Mouse (Mus musculus): ENCODE data around the gene Kiz. TPM values are rescaled to one million over a fixed set of nuclear protein-coding genes. Genes with fewer than 3 reads are reported as not detected.

The Kiz gene
- polyA plus RNA-seq (2016; fragmentation: Nextera tagmentation; extraction: Ambion mirVana): 31.4 and 34.1 TPM in 2 replicates

GRCm38 (mm10) chr2:146855599-146856039 is at the start of gene Kiz:
Gene Kiz (plus strand): TSS chr2:146855864.
- peak within 1 kb of the TSS; percentile 79 for H3K4me3 ChIP-seq
- H3K27ac ChIP-seq: peak within 1 kb of the TSS; percentile 46; the same call in 1 of the 2 replicates
- WGBS: under 1% methylated on average over 32 of the region's 32 CpGs
- H3K9ac ChIP-seq: peak within 1 kb of the TSS; percentile 74
- peaks cover 3% of the 10 kb centered on the region; the same call in 1 of the 2 replicates for H3K4me1 ChIP-seq
- H3K4me2 ChIP-seq (replicated peaks): peak within 1 kb of the TSS; percentile 73
- peak; percentile 100 for ATAC-seq (ENCODE audit: low FRiP score, low read depth)
- H3K27me3 ChIP-seq (replicated peaks): 0 out of 2 replicates have a peak, but pooled peaks cover 4% of the 10 kb centered on the region
- no peaks in the 10 kb centered on the region for H3K9me3 ChIP-seq
- no peaks in the 10 kb centered on the region for H3K36me3 ChIP-seq

GRCm38 (mm10) chr2:146809706-146810256 is 45.9 kb upstream of the Kiz start:
- no peak overlapping the region for H3K9ac ChIP-seq
- ATAC-seq (ENCODE audit: low FRiP score, low read depth): no peak
- 82% methylated on average over 7 of the region's 7 CpGs for WGBS

DNA sequence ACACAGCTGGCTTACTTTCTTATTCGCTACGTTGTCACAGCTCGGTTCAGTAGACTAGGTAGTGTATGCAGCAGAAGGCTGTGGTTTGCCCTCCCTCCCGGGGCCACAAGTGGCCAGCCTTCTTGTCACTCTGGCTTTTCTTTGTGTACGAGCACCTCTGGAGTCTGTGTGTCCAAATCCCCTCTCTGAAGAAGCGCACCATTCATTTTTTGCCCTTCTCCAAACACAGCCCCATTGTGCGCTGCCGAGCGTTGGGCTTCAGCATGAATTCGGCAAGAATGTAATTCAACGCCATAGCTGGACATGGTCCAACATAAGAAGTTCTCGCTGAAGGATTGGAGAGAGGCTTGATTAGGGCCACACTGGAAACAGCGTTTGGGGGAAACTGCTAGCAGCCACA is 45.0 kb upstream of the Kiz start:
- Histone ChIP-seq H3K4me2 (replicated peaks) (0 out of 2 replicates have a peak overlapping the region, but pooled peaks have one; percentile 16), H3K36me3 (no peaks in the 10 kb centered on the region), H3K4me1 (no peaks in the 10 kb centered on the region), H3K9me3 (no peaks in the 10 kb centered on the region), H3K4me3 (no peak overlapping the region), H3K9ac (no peak overlapping the region), H3K27me3 (replicated peaks) (no peaks in the 10 kb centered on the region), H3K27ac (no peak overlapping the region)
- ATAC-seq (ENCODE audit: low FRiP score, low read depth): peak; percentile 41; the same call in 1 of the 2 replicates
- WGBS: 62% methylated on average over 13 of the region's 13 CpGs

More at GRCm38 (mm10) chr2:146809706-146810256, 45.9 kb upstream of the Kiz start:
- H3K36me3 ChIP-seq: no peaks in the 10 kb centered on the region
- H3K4me2 ChIP-seq (replicated peaks): no peak overlapping the region
- no peaks in the 10 kb centered on the region for H3K4me1 ChIP-seq
- no peak overlapping the region for H3K27ac ChIP-seq
- H3K9me3 ChIP-seq: no peaks in the 10 kb centered on the region
- H3K4me3 ChIP-seq: no peak overlapping the region
- no peaks in the 10 kb centered on the region for H3K27me3 ChIP-seq (replicated peaks)

DNA sequence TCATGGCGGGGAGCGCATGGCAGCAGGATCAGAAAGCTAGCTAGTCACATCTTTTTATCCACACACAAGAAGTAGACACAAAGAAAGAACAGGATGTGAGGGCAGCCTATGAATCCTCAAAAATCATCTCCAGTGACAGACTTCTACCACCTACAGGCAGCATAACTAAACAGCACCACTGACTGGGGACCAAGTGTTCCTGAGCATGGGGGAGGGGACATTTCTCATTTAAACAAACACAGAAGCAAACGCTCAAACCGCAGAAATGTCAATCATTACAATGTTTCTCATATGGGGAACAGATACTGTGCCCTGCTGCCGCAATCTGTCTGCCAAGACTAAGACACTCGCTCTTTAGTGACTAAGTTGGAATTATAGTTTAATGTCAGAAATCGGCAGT is 40.7 kb upstream of the Kiz start:
- Histone ChIP-seq H3K27ac (no peak overlapping the region), H3K9me3 (no peaks in the 10 kb centered on the region), H3K27me3 (replicated peaks) (no peaks in the 10 kb centered on the region), H3K9ac (no peak overlapping the region), H3K36me3 (no peaks in the 10 kb centered on the region), H3K4me1 (no peaks in the 10 kb centered on the region), H3K4me3 (no peak overlapping the region), H3K4me2 (replicated peaks) (no peak overlapping the region)
- no peak for ATAC-seq (ENCODE audit: low FRiP score, low read depth)
- 90% methylated on average over 7 of the region's 7 CpGs for WGBS

DNA sequence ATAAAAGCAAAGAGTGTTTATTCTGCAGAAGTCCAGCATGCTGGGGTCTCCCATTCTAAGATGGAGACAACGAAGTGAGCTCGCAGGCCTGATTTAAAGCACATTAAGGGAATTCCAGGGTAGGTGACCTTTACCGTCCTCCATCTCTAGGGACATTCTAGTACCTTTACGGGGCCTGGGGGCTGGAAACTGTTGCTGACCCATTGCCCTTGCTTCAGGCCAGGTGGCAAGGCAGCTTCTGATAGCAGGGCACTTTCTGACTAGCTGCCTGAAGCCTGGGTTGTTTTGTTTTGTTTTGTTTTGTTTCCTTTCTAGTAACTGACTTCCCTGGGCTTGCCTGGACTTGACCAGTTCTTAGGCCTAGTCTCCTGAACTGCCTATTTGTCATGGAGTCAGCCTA is 36.6 kb upstream of the Kiz start:
- ATAC-seq (ENCODE audit: low FRiP score, low read depth): no peak
- Histone ChIP-seq H3K4me1 (peaks cover 6% of the 10 kb centered on the region), H3K27me3 (replicated peaks) (no peaks in the 10 kb centered on the region), H3K4me2 (replicated peaks) (no peak overlapping the region), H3K36me3 (no peaks in the 10 kb centered on the region), H3K9ac (no peak overlapping the region), H3K9me3 (no peaks in the 10 kb centered on the region), H3K4me3 (no peak overlapping the region), H3K27ac (no peak overlapping the region)
- 86% methylated on average over 4 of the region's 4 CpGs for WGBS

DNA sequence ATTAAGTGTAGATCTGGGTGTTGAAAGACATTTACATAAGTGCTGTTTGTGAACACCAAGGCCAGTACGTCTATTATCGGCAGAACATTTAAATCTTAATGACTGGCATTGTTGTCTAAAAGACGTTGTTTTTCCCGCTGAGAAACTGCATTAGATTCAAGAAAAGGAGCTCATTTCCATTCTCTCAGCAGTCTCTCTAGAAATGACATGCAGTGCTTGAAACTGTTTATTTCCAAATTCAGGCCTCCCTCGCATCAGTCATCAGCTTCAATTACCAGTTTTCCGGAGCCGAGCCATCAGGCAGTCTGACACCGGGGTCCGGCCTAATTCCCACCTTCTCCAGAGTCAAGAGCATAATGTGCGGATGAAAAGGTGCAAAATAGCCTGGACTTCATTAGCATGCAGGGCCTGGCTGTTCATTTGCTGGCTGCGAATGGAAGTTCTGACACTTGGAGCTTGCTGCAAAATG is 32.1 kb upstream of the Kiz start:
- Histone ChIP-seq H3K36me3 (no peaks in the 10 kb centered on the region), H3K4me2 (replicated peaks) (peak overlapping the region; percentile 30), H3K9me3 (no peaks in the 10 kb centered on the region), H3K27me3 (replicated peaks) (peaks cover 16% of the 10 kb centered on the region), H3K27ac (no peak overlapping the region), H3K9ac (no peak overlapping the region), H3K4me3 (no peak overlapping the region), H3K4me1 (peaks cover 8% of the 10 kb centered on the region)
- WGBS: 28% methylated on average over 11 of the region's 11 CpGs
- ATAC-seq (ENCODE audit: low FRiP score, low read depth): no peak

- H3K27me3 ChIP-seq (replicated peaks): peaks cover 22% of the 10 kb centered on the region
- WGBS: 33% methylated on average over 8 of the region's 8 CpGs
These were observed 31.6 kb upstream of the Kiz start for GRCm38 (mm10) chr2:146824043-146824442.

GRCm38 (mm10) chr2:146828006-146828405 is 27.7 kb upstream of the Kiz start:
- Histone ChIP-seq H3K4me1 (peaks cover 18% of the 10 kb centered on the region), H3K9ac (no peak overlapping the region), H3K36me3 (no peaks in the 10 kb centered on the region), H3K27ac (no peak overlapping the region), H3K4me2 (replicated peaks) (no peak overlapping the region), H3K4me3 (no peak overlapping the region), H3K27me3 (replicated peaks) (peaks cover 39% of the 10 kb centered on the region), H3K9me3 (no peaks in the 10 kb centered on the region)
- WGBS: 87% methylated on average over 4 of the region's 4 CpGs
- no peak for ATAC-seq (ENCODE audit: low FRiP score, low read depth)

More at GRCm38 (mm10) chr2:146824043-146824442, 31.6 kb upstream of the Kiz start:
- H3K4me2 ChIP-seq (replicated peaks): peak overlapping the region; percentile 30
- H3K9me3 ChIP-seq: no peaks in the 10 kb centered on the region
- no peak overlapping the region for H3K27ac ChIP-seq
- no peaks in the 10 kb centered on the region for H3K36me3 ChIP-seq
- H3K4me3 ChIP-seq: no peak overlapping the region
- no peak overlapping the region for H3K9ac ChIP-seq
- ATAC-seq (ENCODE audit: low FRiP score, low read depth): peak; percentile 29; the same call in 1 of the 2 replicates
- H3K4me1 ChIP-seq: peaks cover 8% of the 10 kb centered on the region

DNA sequence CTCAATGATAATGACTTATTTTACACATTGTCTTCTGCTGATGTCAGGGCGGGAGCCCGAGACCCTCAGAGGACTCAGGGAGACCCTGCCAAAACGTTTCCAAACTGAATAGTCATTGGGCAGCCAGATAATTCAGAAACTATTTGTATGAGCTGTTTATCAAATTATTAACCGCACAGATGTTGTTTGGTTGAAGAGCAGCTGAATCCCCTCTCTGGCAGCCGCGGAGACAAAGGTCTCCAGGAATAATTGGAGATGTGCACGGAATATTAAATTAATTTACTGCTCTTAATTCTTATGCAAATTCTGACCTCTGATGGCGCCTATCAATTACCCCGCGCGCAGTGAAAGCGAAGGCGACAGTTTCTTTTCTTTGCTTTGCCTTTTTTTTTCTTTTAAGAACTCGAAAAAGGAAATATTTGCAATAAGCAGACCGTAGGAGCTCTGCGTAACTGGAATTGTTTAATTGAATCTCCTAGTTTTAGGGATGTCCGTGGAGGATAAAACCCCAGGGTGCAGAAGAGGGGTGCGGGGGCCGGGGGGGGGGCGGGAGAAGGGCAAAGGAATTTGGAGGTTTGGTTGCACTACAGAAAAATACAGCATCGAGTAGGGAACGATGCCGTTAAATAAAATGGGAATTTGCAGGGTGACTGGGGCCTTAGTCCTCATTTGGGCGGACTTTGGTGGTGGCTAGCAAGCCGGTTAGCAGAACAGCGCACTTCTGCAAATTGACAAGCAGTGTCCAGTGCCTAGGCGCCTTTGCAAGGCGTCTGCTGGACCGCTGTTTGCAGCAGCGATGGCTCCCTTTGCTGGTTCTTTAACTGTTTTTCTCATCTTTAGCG is 22.2 kb upstream of the Kiz start:
- Histone ChIP-seq H3K9me3 (no peaks in the 10 kb centered on the region), H3K4me1 (peaks cover 38% of the 10 kb centered on the region), H3K36me3 (no peaks in the 10 kb centered on the region), H3K9ac (0 out of 2 replicates have a peak overlapping the region, but pooled peaks have one; percentile 29), H3K27ac (peak overlapping the region; percentile 26; the same call in 1 of the 2 replicates), H3K27me3 (replicated peaks) (peaks cover 64% of the 10 kb centered on the region), H3K4me3 (peak overlapping the region; percentile 26; the same call in 1 of the 2 replicates), H3K4me2 (replicated peaks) (peak overlapping the region; percentile 59)
- peak; percentile 27; the same call in 1 of the 2 replicates for ATAC-seq (ENCODE audit: low FRiP score, low read depth)
- 2% methylated on average over 31 of the region's 31 CpGs for WGBS

- peak overlapping the region; percentile 26; the same call in 1 of the 2 replicates for H3K4me3 ChIP-seq
- ATAC-seq (ENCODE audit: low FRiP score, low read depth): no peak
- peaks cover 64% of the 10 kb centered on the region for H3K27me3 ChIP-seq (replicated peaks)
- peak overlapping the region; percentile 59; the same call in 1 of the 2 replicates for H3K27ac ChIP-seq
- 0 out of 2 replicates have a peak overlapping the region, but pooled peaks have one; percentile 29 for H3K9ac ChIP-seq
- no peaks in the 10 kb centered on the region for H3K36me3 ChIP-seq
- peak overlapping the region; percentile 59 for H3K4me2 ChIP-seq (replicated peaks)
- under 1% methylated on average over 5 of the region's 5 CpGs for WGBS
- peaks cover 43% of the 10 kb centered on the region for H3K4me1 ChIP-seq
- no peaks in the 10 kb centered on the region for H3K9me3 ChIP-seq
These were observed 21.7 kb upstream of the Kiz start for GRCm38 (mm10) chr2:146834064-146834313.

DNA sequence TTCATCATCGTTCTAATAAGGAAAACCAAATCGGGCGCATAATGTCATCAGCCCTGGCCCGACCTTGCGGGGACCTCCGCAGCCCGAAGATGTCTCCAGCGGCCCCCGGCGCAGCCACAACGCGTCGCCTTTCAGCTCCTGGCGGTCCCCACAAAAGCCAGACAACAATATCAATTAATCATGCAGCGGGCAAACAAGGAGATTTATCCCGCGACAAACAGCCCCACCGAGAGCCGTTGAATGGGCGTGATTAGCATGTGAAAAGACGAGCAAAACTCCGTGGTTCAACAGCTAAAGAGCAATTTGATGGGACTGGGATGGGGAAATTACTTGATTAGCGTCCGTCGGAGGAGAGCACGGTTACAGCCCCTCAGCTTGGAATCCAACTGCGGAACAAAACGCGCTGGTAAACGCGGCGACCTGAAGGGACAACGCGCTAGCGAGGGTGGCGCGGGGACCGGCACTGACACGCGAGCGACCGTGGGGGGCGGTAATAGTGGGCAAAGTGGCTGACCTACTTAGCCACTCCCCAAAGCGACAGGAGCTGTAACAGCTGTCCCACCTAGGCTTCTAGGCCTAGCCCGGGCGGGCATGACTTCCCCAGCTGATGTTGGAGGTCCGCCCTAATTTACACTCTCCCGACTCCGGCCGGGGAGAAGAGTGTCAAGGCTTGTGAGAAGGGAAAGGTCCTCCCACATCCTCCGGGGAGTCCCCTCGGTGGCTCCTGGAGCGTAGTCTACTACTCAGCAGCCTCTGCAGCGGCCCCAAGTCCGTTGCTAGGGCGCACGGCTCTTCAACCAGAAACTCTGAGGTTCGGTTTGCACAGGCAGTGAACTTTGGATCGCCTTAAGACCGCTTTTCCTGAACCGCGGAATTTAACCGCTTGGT is 21.1 kb upstream of the Kiz start:
- under 1% methylated on average over 63 of the region's 63 CpGs for WGBS

More for the DNA sequence above, 21.1 kb upstream of the Kiz start:
- Histone ChIP-seq H3K4me2 (replicated peaks) (peak overlapping the region; percentile 59), H3K9me3 (no peaks in the 10 kb centered on the region), H3K9ac (peak overlapping the region; percentile 52), H3K4me1 (peaks cover 48% of the 10 kb centered on the region), H3K27ac (peak overlapping the region; percentile 59), H3K36me3 (no peaks in the 10 kb centered on the region), H3K4me3 (peak overlapping the region; percentile 26), H3K27me3 (replicated peaks) (peaks cover 67% of the 10 kb centered on the region)
- ATAC-seq (ENCODE audit: low FRiP score, low read depth): peak; percentile 84

All from neural tube, embryonic 12.5 days (tissue).